Mouse (Mus musculus): Measurements from ENCODE around the gene Ppm1l.

- TF ChIP-seq CTCF (IDR thresholded peaks at IDR 0.05; ENCODE audit: borderline replicate concordance, insufficient read depth, low read length) = no peak
- TF ChIP-seq POLR2A (IDR thresholded peaks at IDR 0.05; ENCODE audit: low read depth, low read length) = no peak
Measured at GRCm38 (mm10) chr3:69278648-69279047, 38.0 kb upstream of the Ppm1l start.
